Mouse (Mus musculus): ENCODE results near the gene Rhox11.
"Not testable (repeated sequence)": the region's sequence is repeated elsewhere in the genome, so short reads cannot be mapped to it uniquely, and the experiment has no call there.

The Rhox11 gene

GRCm38 (mm10) chrX:38085041-38085440 is at the start of gene Rhox11:
Rhox11 (minus strand) TSS chrX:38085141.
- no peak for DNase-seq (ENCODE audit: inconsistent age in 2 of 2, low spot score in 1 of 2)

- no peak for DNase-seq (ENCODE audit: inconsistent age in 2 of 2, low spot score in 1 of 2)
Observed at GRCm38 (mm10) chrX:38121478-38121877, 36.5 kb upstream of the Rhox11 start.

- DNase-seq (ENCODE audit: inconsistent age in 2 of 2, low spot score in 1 of 2), result no peak
Observed at GRCm38 (mm10) chrX:38120982-38121381, 36.0 kb upstream of the Rhox11 start, which contains the start of gene Rhox13. Rhox13 (plus strand) TSS chrX:38121219.

- no peak for DNase-seq (ENCODE audit: inconsistent age in 2 of 2, low spot score in 1 of 2)
Observed at GRCm38 (mm10) chrX:38110807-38111206, 25.9 kb upstream of the Rhox11 start, which contains the start of gene Rhox12. Rhox12 (minus strand) TSS chrX:38110907.

- peak; percentile 60 to 80 for DNase-seq (ENCODE audit: inconsistent age in 2 of 2, low spot score in 1 of 2)
Observed at GRCm38 (mm10) chrX:38084226-38084625, 715 bp downstream of the Rhox11 start.

- DNase-seq (ENCODE audit: inconsistent age in 2 of 2, low spot score in 1 of 2), result no peak
Observed at GRCm38 (mm10) chrX:38066175-38066574, 18.8 kb downstream of the Rhox11 start, which contains the start of gene Rhox10. Rhox10 (plus strand) TSS chrX:38066475.

- DNase-seq (ENCODE audit: inconsistent age in 2 of 2, low spot score in 1 of 2), result peak in 1 of 2 experiments; percentile 36
Observed at GRCm38 (mm10) chrX:38061544-38061943, 23.4 kb downstream of the Rhox11 start.

GRCm38 (mm10) chrX:38043014-38043413 is 41.9 kb downstream of the Rhox11 start, which contains the start of gene Btg1-ps2:
Btg1-ps2 (minus strand) TSS chrX:38043114.
- DNase-seq (ENCODE audit: inconsistent age in 2 of 2, low spot score in 1 of 2), result not testable (repeated sequence)

- DNase-seq (ENCODE audit: inconsistent age in 2 of 2, low spot score in 1 of 2), result peak; percentile 63 to 67
Observed at GRCm38 (mm10) chrX:38039666-38040065, 45.3 kb downstream of the Rhox11 start.

GRCm38 (mm10) chrX:38033841-38034240 is 51.1 kb downstream of the Rhox11 start:
- peak in 1 of 2 experiments; percentile 9 for DNase-seq (ENCODE audit: inconsistent age in 2 of 2, low spot score in 1 of 2)

Data from adrenal gland, adult (tissue).